8 mouse cellular contexts compared by ENCODE assay signal in the genomic region with DNA sequence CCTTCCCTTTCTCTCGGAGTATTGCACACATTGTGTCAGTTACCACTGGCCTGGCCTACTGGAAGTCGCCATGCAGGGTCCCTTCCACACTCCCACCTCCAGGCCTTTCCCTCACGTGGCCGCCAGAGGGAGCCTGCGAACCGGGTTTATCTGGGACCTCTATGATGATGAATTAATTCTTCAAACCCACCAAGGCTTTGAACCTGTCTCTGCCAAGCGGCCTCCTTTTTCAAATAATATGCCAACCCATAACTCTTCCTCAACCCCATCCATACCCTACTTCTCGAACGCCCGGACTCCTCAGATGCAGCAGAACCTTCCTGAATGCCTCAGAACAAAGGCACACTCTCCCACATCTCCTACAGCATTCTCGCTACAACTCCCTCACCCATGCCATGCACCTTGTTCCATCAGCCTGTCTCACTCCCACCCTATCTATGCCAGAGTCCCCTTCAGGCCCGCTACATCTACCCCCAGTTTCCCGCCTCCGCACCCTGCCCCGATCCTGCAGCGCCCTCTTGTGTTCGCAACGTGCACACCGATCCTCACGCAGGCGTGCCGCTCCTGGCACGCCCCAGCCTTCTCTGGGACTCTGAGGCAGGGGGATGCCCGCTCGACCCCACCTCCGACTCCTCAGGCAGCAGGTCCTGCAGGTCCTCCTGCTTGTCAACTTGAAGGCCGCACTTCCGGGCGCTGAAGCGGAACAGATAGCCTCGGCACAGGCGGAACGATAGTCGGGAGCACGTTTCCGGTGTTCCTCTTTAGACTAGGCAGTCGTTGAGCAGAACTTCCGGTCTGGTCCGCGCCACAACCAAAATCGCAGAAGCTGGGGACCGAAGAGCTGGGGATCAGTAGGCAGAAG. TPM values are rescaled to one million over a fixed set of nuclear protein-coding genes. Genes with fewer than 3 reads are reported as not detected.
DNase-seq lines count a peak whose midpoint lies in the region; ATAC-seq and TF ChIP-seq lines count a peak whose summit lies in the region.

No protein-coding gene starts in this region.

- H3K27me3 ChIP-seq in embryonic facial prominence, embryonic 15.5 days: no peaks in the 10 kb centered on the region
- 0 out of 2 replicates have a peak, but pooled peaks cover 4% of the 10 kb centered on the region for H3K27me3 ChIP-seq in limb, embryonic 14.5 days (ENCODE audit: control insufficient read depth, insufficient read depth, low read length)
- no peaks in the 10 kb centered on the region for H3K27me3 ChIP-seq in midbrain, embryonic 16.5 days (ENCODE audit: control insufficient read depth, insufficient read depth, low read depth, low read length)
- H3K27me3 ChIP-seq in spleen, adult 2 months (ENCODE audit: control insufficient read depth, insufficient read depth, low read length): no peaks in the 10 kb centered on the region

- H3K9ac ChIP-seq in embryonic facial prominence, embryonic 15.5 days: peak overlapping the region; percentile 86
- H3K9ac ChIP-seq in limb, embryonic 14.5 days (ENCODE audit: low read depth, low read length, severe bottlenecking): peak overlapping the region; percentile 72
- H3K9ac ChIP-seq in midbrain, embryonic 16.5 days (ENCODE audit: low read depth, low read length): peak overlapping the region; percentile 90

- peaks cover 11% of the 10 kb centered on the region for H3K4me1 ChIP-seq in bone marrow macrophage, adult 2 months (ENCODE audit: control insufficient read depth, insufficient read depth, low read length)
- H3K4me1 ChIP-seq in embryonic facial prominence, embryonic 15.5 days: peaks cover 30% of the 10 kb centered on the region
- peaks cover 16% of the 10 kb centered on the region for H3K4me1 ChIP-seq in limb, embryonic 14.5 days (ENCODE audit: control insufficient read depth, insufficient read depth, low read length)
- peaks cover 20% of the 10 kb centered on the region for H3K4me1 ChIP-seq in midbrain, embryonic 16.5 days (ENCODE audit: control insufficient read depth, insufficient read depth, low read length)
- H3K4me1 ChIP-seq in spleen, adult 2 months (ENCODE audit: control insufficient read depth, insufficient read depth, insufficient read length): peaks cover 5% of the 10 kb centered on the region; the same call in 1 of the 2 replicates

- peak; percentile 89 for ATAC-seq in embryonic facial prominence, embryonic 15.5 days (ENCODE audit: insufficient number of reproducible peaks, low FRiP score, low TSS enrichment, low read depth)
- peak; percentile 91 for ATAC-seq in limb, embryonic 14.5 days (ENCODE audit: low FRiP score, low read depth)
- peak; percentile 94 for ATAC-seq in midbrain, embryonic 16.5 days

- peak overlapping the region; percentile 94 for H3K4me3 ChIP-seq in bone marrow macrophage, adult 2 months (ENCODE audit: insufficient read depth, low read length)
- peak overlapping the region; percentile 81 for H3K4me3 ChIP-seq in embryonic facial prominence, embryonic 15.5 days (replicated peaks)
- peak overlapping the region; percentile 48 for H3K4me3 ChIP-seq in limb, embryonic 14.5 days (replicated peaks; ENCODE audit: low read length)
- H3K4me3 ChIP-seq in midbrain, embryonic 16.5 days (ENCODE audit: low read depth, low read length): peak overlapping the region; percentile 80
- peak overlapping the region; percentile 94 for H3K4me3 ChIP-seq in spleen, adult 2 months (ENCODE audit: extremely low read depth, insufficient read depth, insufficient read length)

- peak; percentile 91 to 93 for DNase-seq in B cell, adult 2 months
- DNase-seq in heart, adult 9 months (ENCODE audit: low spot score in 2 of 2): peak; percentile 89 to 95
- DNase-seq in kidney, adult 9 months: peak; percentile 97
- DNase-seq in limb, embryonic 14.5 days (ENCODE audit: low spot score): peak; percentile 98
- DNase-seq in spleen, adult 2 months (ENCODE audit: low read depth in 1 of 2, low spot score in 2 of 2): peak; percentile 71 to 82

- WGBS in embryonic facial prominence, embryonic 15.5 days: under 1% methylated on average over 42 of the region's 42 CpGs
- WGBS in limb, embryonic 14.5 days: under 1% methylated on average over 42 of the region's 42 CpGs
- WGBS in midbrain, embryonic 16.5 days: under 1% methylated on average over 42 of the region's 42 CpGs
- under 1% methylated on average over 42 of the region's 42 CpGs for WGBS in spleen, adult 2 months

- H3K36me3 ChIP-seq in embryonic facial prominence, embryonic 15.5 days: peaks cover 35% of the 10 kb centered on the region
- peaks cover 23% of the 10 kb centered on the region for H3K36me3 ChIP-seq in limb, embryonic 14.5 days (ENCODE audit: control insufficient read depth, insufficient read depth, low read length)
- H3K36me3 ChIP-seq in midbrain, embryonic 16.5 days (ENCODE audit: control insufficient read depth, insufficient read depth, low read length): peaks cover 25% of the 10 kb centered on the region
- peaks cover 14% of the 10 kb centered on the region for H3K36me3 ChIP-seq in spleen, adult 2 months (ENCODE audit: control insufficient read depth, insufficient read depth, low read length)

- H3K9me3 ChIP-seq in embryonic facial prominence, embryonic 15.5 days (replicated peaks): no peaks in the 10 kb centered on the region
- H3K9me3 ChIP-seq in limb, embryonic 14.5 days (ENCODE audit: control insufficient read depth, low read length): no peaks in the 10 kb centered on the region
- H3K9me3 ChIP-seq in midbrain, embryonic 16.5 days (replicated peaks; ENCODE audit: control insufficient read depth, low read length, poor library complexity, severe bottlenecking): no peaks in the 10 kb centered on the region

- TF ChIP-seq POLR2A in bone marrow macrophage, adult 2 months (IDR thresholded peaks at IDR 0.05; ENCODE audit: borderline replicate concordance, low read depth, low read length): no peak
- TF ChIP-seq POLR2A in limb, embryonic 14.5 days (IDR thresholded peaks at IDR 0.05; ENCODE audit: borderline replicate concordance, extremely low read depth, insufficient read depth, insufficient read length): peak; percentile 33; the same call in 1 of the 2 replicates
- TF ChIP-seq POLR2A in spleen, adult 2 months (IDR thresholded peaks at IDR 0.05; ENCODE audit: low read depth, low read length): peak; percentile 4; the same call in 1 of the 2 replicates

- peak overlapping the region; percentile 71 for H3K4me2 ChIP-seq in embryonic facial prominence, embryonic 15.5 days (replicated peaks)
- peak overlapping the region; percentile 85 for H3K4me2 ChIP-seq in limb, embryonic 14.5 days (replicated peaks; ENCODE audit: low read depth, low read length, severe bottlenecking)
- H3K4me2 ChIP-seq in midbrain, embryonic 16.5 days (ENCODE audit: low read length): peak overlapping the region; percentile 69

- H3K27ac ChIP-seq in bone marrow macrophage, adult 2 months (ENCODE audit: insufficient read depth, low read depth, low read length): peak overlapping the region; percentile 88
- H3K27ac ChIP-seq in embryonic facial prominence, embryonic 15.5 days (replicated peaks): peak overlapping the region; percentile 98
- peak overlapping the region; percentile 91 for H3K27ac ChIP-seq in limb, embryonic 14.5 days (replicated peaks; ENCODE audit: low read depth, low read length)
- peak overlapping the region; percentile 96 for H3K27ac ChIP-seq in midbrain, embryonic 16.5 days (ENCODE audit: low read length)
- H3K27ac ChIP-seq in spleen, adult 2 months (ENCODE audit: insufficient read depth, low read length): peak overlapping the region; percentile 90

- peak; percentile 98 for TF ChIP-seq CTCF in bone marrow macrophage, adult 2 months (IDR thresholded peaks at IDR 0.05; ENCODE audit: low read depth, low read length)
- peak; percentile 89 for TF ChIP-seq CTCF in spleen, adult 2 months (IDR thresholded peaks at IDR 0.05; ENCODE audit: extremely low read depth, insufficient read depth, insufficient read length, insufficient replicate concordance)

RNA-seq across cellular contexts. Expression of gene Zbtb45, which starts 0.5 kb away (rescaled TPM):
- polyA plus RNA-seq in bone marrow macrophage, adult 2 months (2012; ENCODE audit: insufficient read depth, insufficient read length, missing spikeins): 15.6 and 17.3 TPM in 2 replicates
- polyA plus RNA-seq in embryonic facial prominence, embryonic 15.5 days (2015; fragmentation: Nextera tagmentation; extraction: Ambion mirVana): 26.0 and 29.4 TPM in 2 replicates
- 29.3 and 46.7 TPM in 2 replicates for polyA plus RNA-seq in limb, embryonic 14.5 days (2012; rRNA removed)
- polyA plus RNA-seq in limb, embryonic 14.5 days (2014; fragmentation: Nextera tagmentation; extraction: Ambion mirVana): 25.5 and 25.8 TPM in 2 replicates
- 44.0 and 44.8 TPM in 2 replicates for polyA plus RNA-seq in midbrain, embryonic 16.5 days (2015; fragmentation: Nextera tagmentation; extraction: Ambion mirVana)
- polyA plus RNA-seq in spleen, adult 2 months (2012; rRNA removed): 24.5 and 34.5 TPM in 2 replicates

RNA-seq across cellular contexts. Expression of gene Trim28, which starts 10.5 kb away (rescaled TPM):
- 165 and 177 TPM in 2 replicates for polyA plus RNA-seq in bone marrow macrophage, adult 2 months (2012; ENCODE audit: insufficient read depth, insufficient read length, missing spikeins)
- 279 and 290 TPM in 2 replicates for polyA plus RNA-seq in embryonic facial prominence, embryonic 15.5 days (2015; fragmentation: Nextera tagmentation; extraction: Ambion mirVana)
- 610 and 816 TPM in 2 replicates for polyA plus RNA-seq in limb, embryonic 14.5 days (2012; rRNA removed)
- polyA plus RNA-seq in limb, embryonic 14.5 days (2014; fragmentation: Nextera tagmentation; extraction: Ambion mirVana): 408 and 456 TPM in 2 replicates
- polyA plus RNA-seq in midbrain, embryonic 16.5 days (2015; fragmentation: Nextera tagmentation; extraction: Ambion mirVana): 184 and 195 TPM in 2 replicates
- polyA plus RNA-seq in spleen, adult 2 months (2012; rRNA removed): 272 TPM in 2 replicates

RNA-seq across cellular contexts. Expression of gene Slc27a5, which starts 11.4 kb away (rescaled TPM):
- not detected in 2 replicates for polyA plus RNA-seq in bone marrow macrophage, adult 2 months (2012; ENCODE audit: insufficient read depth, insufficient read length, missing spikeins)
- 0.20 TPM in 1 of 2 replicates, not detected in the other for polyA plus RNA-seq in embryonic facial prominence, embryonic 15.5 days (2015; fragmentation: Nextera tagmentation; extraction: Ambion mirVana)
- polyA plus RNA-seq in limb, embryonic 14.5 days (2012; rRNA removed): 0.23 and 0.26 TPM in 2 replicates
- not detected in 2 replicates for polyA plus RNA-seq in limb, embryonic 14.5 days (2014; fragmentation: Nextera tagmentation; extraction: Ambion mirVana)
- 0.24 and 0.43 TPM in 2 replicates for polyA plus RNA-seq in midbrain, embryonic 16.5 days (2015; fragmentation: Nextera tagmentation; extraction: Ambion mirVana)
- polyA plus RNA-seq in spleen, adult 2 months (2012; rRNA removed): 0.21 TPM in 2 replicates

RNA-seq across cellular contexts. Expression of gene Chmp2a, which starts 25.2 kb away (rescaled TPM):
- polyA plus RNA-seq in bone marrow macrophage, adult 2 months (2012; ENCODE audit: insufficient read depth, insufficient read length, missing spikeins): 161 and 167 TPM in 2 replicates
- 179 and 184 TPM in 2 replicates for polyA plus RNA-seq in embryonic facial prominence, embryonic 15.5 days (2015; fragmentation: Nextera tagmentation; extraction: Ambion mirVana)
- 97.3 and 151 TPM in 2 replicates for polyA plus RNA-seq in limb, embryonic 14.5 days (2012; rRNA removed)
- 164 TPM in 2 replicates for polyA plus RNA-seq in limb, embryonic 14.5 days (2014; fragmentation: Nextera tagmentation; extraction: Ambion mirVana)
- polyA plus RNA-seq in midbrain, embryonic 16.5 days (2015; fragmentation: Nextera tagmentation; extraction: Ambion mirVana): 179 and 188 TPM in 2 replicates
- polyA plus RNA-seq in spleen, adult 2 months (2012; rRNA removed): 40.2 and 41.1 TPM in 2 replicates

RNA-seq across cellular contexts. Expression of gene Ube2m, which starts 28.7 kb away (rescaled TPM):
- polyA plus RNA-seq in bone marrow macrophage, adult 2 months (2012; ENCODE audit: insufficient read depth, insufficient read length, missing spikeins): 171 and 193 TPM in 2 replicates
- polyA plus RNA-seq in embryonic facial prominence, embryonic 15.5 days (2015; fragmentation: Nextera tagmentation; extraction: Ambion mirVana): 126 and 127 TPM in 2 replicates
- polyA plus RNA-seq in limb, embryonic 14.5 days (2012; rRNA removed): 294 and 308 TPM in 2 replicates
- 159 and 165 TPM in 2 replicates for polyA plus RNA-seq in limb, embryonic 14.5 days (2014; fragmentation: Nextera tagmentation; extraction: Ambion mirVana)
- 74.0 and 83.9 TPM in 2 replicates for polyA plus RNA-seq in midbrain, embryonic 16.5 days (2015; fragmentation: Nextera tagmentation; extraction: Ambion mirVana)
- polyA plus RNA-seq in spleen, adult 2 months (2012; rRNA removed): 62.7 and 90.8 TPM in 2 replicates

Comparison
In these comparisons a context has a peak if more than half of its experiments do, and no peak if none do; other contexts are left out.
1. Peak in every context shown above with its lines: DNase-seq, ATAC-seq, H3K4me3 ChIP-seq and H3K27ac ChIP-seq.